Mouse (Mus musculus) central nervous system, embryonic 11.5 days (tissue): ENCODE measurements around the gene Meioc. TPM values are rescaled to one million over a fixed set of nuclear protein-coding genes. Genes with fewer than 3 reads are reported as not detected.

ENCODE experiments used
- polyA plus RNA-seq: library from polyadenylated mRNA; depleted of rRNA; stranded (reverse); fragments of >200 nt; gene quantifications from 2 replicates; pipeline ENCODE4 v1.2.3, GENCODE M21; 2012; rRNA removed

Gene Meioc
- polyA plus RNA-seq: 0.22 and 0.56 TPM in 2 replicates

GRCm38 (mm10) chr11:102663416-102663815, at the start of gene Meioc:
Meioc (plus strand) TSS chr11:102663716.

GRCm38 (mm10) chr11:102697338-102698017, 34.0 kb downstream of the Meioc start, which contains the start of gene Ccdc43:
Ccdc43 (minus strand) TSS chr11:102697782.

Other genes starting within 250 kb of the Meioc start
- gene Grn, start 233.4 kb upstream of the Meioc start, polyA plus RNA-seq: 43.8 and 51.9 TPM in 2 replicates
- 58.6 and 63.7 TPM in 2 replicates for gene Fam171a2, start 216.0 kb upstream of the Meioc start, polyA plus RNA-seq
- 12.7 and 21.3 TPM in 2 replicates for gene Itga2b, start 193.6 kb upstream of the Meioc start, polyA plus RNA-seq
- 36.2 and 47.7 TPM in 2 replicates for gene Gpatch8, start 107.3 kb upstream of the Meioc start, polyA plus RNA-seq
- 5.9 and 6.0 TPM in 2 replicates for gene Gm11627, start 84.3 kb upstream of the Meioc start, polyA plus RNA-seq
- gene Fzd2, start 59.3 kb upstream of the Meioc start, polyA plus RNA-seq: 53.2 and 101 TPM in 2 replicates
- 33.8 and 39.1 TPM in 2 replicates for gene Ccdc43, start 34.1 kb downstream of the Meioc start, polyA plus RNA-seq
- 20.9 and 31.1 TPM in 2 replicates for gene Adam11, start 97.7 kb downstream of the Meioc start, polyA plus RNA-seq
- 116 and 119 TPM in 2 replicates for gene Gjc1, start 156.0 kb downstream of the Meioc start, polyA plus RNA-seq
- gene Higd1b, start 172.1 kb downstream of the Meioc start, polyA plus RNA-seq: not detected in 2 replicates
- gene Eftud2, start 217.3 kb downstream of the Meioc start, polyA plus RNA-seq: 127 and 232 TPM in 2 replicates
- gene Ccdc103, start 217.5 kb downstream of the Meioc start, polyA plus RNA-seq: 1.1 and 1.8 TPM in 2 replicates
- gene Fam187a, start 221.5 kb downstream of the Meioc start, polyA plus RNA-seq: 0.05 TPM in 1 of 2 replicates, not detected in the other
- gene Gfap, start 237.2 kb downstream of the Meioc start, polyA plus RNA-seq: 0.40 and 0.55 TPM in 2 replicates